Mouse (Mus musculus) common myeloid progenitor, adult 5-6 weeks (primary cell): ENCODE data around the gene Fbxl20. TPM values are rescaled to one million over a fixed set of nuclear protein-coding genes. Genes with fewer than 3 reads are reported as not detected.
A peak's percentile ranks its signal among the peaks of the same experiment; 100 is the strongest.

Experiments used
- ATAC-seq: replicated peaks from 2 replicates; pipeline ENCODE4 v1.8.0; 2016; ENCODE audit warnings: low read depth, mild to moderate bottlenecking, moderate TSS enrichment, inconsistent platforms; ENCODE audit not compliant: poor library complexity, severe bottlenecking
- total RNA-seq: library from RNA; stranded (forward); fragments of 200-1000, 187-1606 nt; gene quantifications from 2 replicates; pipeline ENCODE4 v1.2.3, GENCODE M21; 2017

Fbxl20 gene
- total RNA-seq, 1 experiment from 2014 or later, result 13.2 TPM

GRCm38 (mm10) chr11:98101332-98101731 is 48.9 kb downstream of the Fbxl20 start:
- no peak for ATAC-seq

DNA sequence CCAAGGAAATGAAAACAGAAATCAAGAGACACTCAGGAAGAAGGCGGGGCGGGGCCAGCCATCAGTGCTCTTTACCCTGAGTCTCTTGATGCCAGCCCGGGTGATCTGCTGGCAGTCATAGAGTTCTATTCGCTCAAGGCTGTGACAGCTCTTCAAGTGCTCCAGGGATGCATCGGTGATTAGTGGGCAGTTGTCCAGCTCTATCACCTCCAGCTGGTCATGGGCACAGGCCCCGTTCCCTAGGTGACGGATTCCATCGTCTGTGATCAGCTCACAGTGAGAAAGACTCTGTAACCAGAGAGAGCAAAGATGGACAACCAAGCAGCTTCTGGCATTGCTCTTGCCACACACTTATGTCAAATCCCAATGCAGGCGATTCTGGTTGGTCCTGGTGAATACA is 59.6 kb downstream of the Fbxl20 start:
- no peak for ATAC-seq

DNA sequence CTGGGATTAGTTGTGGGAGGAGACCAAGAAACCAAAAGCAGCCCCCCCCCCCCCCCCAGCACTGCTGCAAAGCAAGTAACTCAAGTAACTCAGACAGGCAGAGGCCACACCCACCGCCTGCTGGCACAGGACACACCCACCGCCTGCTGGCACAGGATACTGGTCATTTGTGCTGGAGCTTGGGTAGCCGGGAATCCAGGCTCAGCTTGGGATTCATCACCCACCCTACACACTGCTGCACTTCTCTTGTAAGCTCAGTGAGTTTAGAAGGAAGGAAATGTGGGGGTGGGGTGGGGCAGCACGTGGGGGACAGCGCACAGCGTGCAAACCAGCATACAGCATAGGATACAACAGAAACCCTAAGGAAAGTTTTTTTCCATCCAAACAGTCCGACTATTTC is 62.0 kb downstream of the Fbxl20 start:
- ATAC-seq, result no peak

DNA sequence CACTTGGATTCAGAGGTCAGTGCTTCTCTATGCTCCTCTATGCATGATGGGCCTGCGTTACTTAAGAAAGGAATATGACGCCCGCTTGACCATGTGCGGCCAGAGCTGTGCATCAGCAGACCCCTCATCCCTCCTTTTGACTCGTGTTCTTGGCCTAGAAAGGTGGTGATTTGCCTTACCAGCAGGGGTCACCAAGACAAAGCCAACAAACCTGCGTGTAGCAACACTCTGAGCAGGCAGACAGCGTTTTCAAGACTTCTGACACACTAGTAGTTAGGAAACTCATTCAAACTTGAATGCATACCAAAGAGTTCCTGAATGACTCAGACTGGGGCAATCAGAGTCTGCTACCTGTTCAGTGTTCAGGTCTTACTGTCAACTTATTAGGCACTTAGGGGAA is 63.6 kb downstream of the Fbxl20 start:
- ATAC-seq, result no peak

DNA sequence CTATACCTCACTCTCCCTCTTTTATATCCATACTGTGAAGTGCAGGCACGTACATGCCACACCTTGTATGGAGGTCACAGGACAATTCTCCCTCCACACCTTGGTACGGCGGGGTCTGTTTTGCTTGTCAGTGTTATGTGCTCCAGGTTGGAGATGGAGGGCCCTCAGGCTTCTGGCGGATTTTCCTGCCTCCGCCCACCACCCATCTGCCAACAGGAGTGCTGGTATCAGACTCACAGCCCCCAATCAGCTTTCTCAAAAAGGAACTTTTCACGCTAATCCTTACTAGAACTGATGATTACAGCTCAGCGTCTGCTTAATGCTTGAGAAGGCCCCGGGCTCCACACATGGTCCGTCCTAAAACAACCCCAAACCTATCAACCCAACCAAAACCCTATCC is 64.1 kb downstream of the Fbxl20 start:
- no peak for ATAC-seq

GRCm38 (mm10) chr11:98082745-98083144 is 67.5 kb downstream of the Fbxl20 start:
- no peak for ATAC-seq

- no peak for ATAC-seq
Observed at GRCm38 (mm10) chr11:98080450-98080849, 69.8 kb downstream of the Fbxl20 start.

- no peak for ATAC-seq
Observed at GRCm38 (mm10) chr11:98077086-98077485, 73.1 kb downstream of the Fbxl20 start.

DNA sequence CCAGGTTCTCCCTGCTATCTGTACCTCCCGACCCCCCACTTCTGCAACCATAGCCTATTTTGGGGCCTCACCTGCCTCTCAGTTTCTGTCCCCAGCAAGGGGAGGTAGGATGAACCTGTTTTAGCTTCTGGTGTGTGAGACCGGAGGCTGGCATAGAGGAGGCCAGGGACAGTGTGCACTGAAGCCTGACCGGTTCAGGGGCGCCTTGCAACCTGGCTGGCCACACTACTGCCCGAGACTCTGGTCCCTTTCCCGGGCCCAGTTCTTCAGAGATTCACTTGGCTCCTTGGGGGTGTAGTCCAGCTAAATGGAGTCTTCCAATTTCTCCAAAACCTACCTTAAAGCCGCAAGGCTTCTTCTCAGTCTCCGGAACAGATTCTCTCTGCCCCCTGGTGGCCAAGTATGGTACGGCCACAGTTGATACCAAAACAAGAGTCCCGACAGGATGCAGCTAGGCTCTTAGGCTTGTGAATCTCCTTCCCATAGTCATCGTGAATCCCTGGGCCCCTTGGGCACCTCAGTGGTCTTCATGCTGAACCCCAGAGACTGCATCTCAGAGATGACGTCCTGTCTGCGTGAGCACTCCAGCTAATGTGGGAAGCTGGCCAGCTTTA is 74.9 kb downstream of the Fbxl20 start:
- peak; percentile 90 for ATAC-seq

GRCm38 (mm10) chr11:98073442-98073841 is 76.8 kb downstream of the Fbxl20 start:
- ATAC-seq, result no peak

DNA sequence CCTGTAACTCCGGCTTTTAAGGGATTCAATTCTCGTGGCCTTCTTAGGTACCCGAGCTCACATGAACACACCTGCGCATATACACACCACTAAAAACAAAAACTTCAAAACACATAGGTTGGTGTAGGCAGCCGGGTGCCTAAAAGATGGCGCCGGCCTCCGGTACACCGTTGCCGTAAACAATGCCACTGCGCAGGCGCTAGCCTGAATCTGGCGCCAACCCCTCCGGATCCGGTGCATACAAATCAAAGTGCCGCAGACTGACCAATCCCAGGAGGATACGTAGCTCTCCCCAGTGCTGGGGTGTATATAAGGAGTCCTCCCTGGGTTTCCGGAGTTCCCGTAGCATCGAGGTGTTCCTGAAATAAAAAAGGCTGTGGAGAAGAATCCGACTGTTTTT is 82.9 kb downstream of the Fbxl20 start:
- ATAC-seq, result no peak

GRCm38 (mm10) chr11:98066201-98066600 is 84.0 kb downstream of the Fbxl20 start:
- ATAC-seq, result no peak

GRCm38 (mm10) chr11:98061904-98062562 is 88.2 kb downstream of the Fbxl20 start:
- no peak for ATAC-seq

- no peak for ATAC-seq
Observed at GRCm38 (mm10) chr11:98061441-98061840, 88.8 kb downstream of the Fbxl20 start.

- ATAC-seq, result no peak
Observed at GRCm38 (mm10) chr11:98060104-98060692, 90.0 kb downstream of the Fbxl20 start.

GRCm38 (mm10) chr11:98059662-98060061 is 90.5 kb downstream of the Fbxl20 start:
- no peak for ATAC-seq

DNA sequence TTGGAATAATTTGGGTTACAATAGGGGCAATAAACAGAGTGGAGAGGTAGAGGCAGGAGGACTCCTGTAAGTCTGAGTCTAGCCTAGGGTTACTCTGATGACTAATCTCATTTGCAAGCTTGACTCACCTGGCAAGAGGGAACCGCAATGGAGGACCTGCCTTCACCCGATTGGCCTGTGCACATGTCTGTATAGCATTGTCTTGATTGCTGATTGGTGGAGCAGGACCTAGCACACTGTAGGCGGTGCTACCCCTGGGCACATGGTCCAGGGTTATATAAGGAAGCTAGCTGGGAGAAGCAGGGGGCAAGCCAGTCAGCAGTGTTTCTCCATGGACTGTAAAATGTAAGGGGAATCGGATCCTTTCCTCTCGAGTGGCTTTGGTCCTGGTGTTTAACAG is 92.2 kb downstream of the Fbxl20 start:
- ATAC-seq, result peak; percentile 56; the same call in 1 of the 2 replicates

- 0 out of 2 replicates have a peak, but pooled peaks have one; percentile 11 for ATAC-seq
Observed at GRCm38 (mm10) chr11:98057466-98057865, 92.7 kb downstream of the Fbxl20 start.

GRCm38 (mm10) chr11:98052989-98053834 is 97.0 kb downstream of the Fbxl20 start, which contains the start of gene Stac2:
Gene Stac2 (minus strand): TSS chr11:98053462.
- 0 out of 2 replicates have a peak, but pooled peaks have one; percentile 37 for ATAC-seq

DNA sequence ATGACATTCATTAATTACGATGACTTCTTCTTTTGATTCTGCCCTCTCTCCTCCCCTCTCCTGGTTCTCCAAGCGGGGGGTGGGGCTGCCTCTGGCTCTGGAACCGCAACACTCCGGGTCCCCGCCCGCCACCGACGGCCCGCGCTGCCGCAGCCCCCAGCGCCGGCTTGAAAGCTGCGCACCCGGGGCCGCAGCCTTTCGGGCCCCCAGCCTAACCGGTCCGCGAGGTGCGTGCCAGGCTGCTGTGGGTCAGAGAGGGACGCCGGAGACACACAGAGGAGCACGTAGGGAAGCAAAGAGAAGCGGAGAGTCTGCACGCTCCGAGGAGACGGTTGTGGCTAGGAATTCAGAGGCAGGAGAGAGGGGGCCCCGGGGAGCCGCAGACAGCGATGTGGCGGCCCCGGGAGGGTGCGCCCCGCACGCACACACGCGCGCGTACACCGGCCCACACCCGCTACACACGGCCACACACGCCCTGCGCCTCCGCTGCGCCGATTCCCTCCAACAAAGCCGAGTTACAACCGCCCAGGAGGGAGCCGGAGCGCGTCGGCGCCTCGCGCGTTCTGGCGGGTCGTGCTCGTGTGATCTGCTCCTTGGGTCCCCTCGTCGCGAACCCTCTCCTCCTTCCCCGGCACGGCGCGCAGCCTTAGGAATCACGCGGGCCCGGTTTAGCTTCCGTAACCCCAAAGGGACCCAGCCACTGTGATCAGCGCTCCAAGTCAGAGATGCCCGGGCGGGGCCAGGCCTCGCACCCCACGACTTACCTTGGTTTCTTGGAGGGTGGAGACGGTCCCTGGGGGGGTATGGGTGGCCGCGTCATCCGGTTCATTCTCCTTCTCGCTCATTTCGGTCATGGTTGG is 97.8 kb downstream of the Fbxl20 start:
- ATAC-seq, result no peak
